Mouse (Mus musculus): Measurements from ENCODE around the gene Fkbp6. TPM values are rescaled to one million over a fixed set of nuclear protein-coding genes. Genes with fewer than 3 reads are reported as not detected.

The Fkbp6 gene
- polyA plus RNA-seq, 1 experiment from 2014 or later, result 0.15 TPM

DNA sequence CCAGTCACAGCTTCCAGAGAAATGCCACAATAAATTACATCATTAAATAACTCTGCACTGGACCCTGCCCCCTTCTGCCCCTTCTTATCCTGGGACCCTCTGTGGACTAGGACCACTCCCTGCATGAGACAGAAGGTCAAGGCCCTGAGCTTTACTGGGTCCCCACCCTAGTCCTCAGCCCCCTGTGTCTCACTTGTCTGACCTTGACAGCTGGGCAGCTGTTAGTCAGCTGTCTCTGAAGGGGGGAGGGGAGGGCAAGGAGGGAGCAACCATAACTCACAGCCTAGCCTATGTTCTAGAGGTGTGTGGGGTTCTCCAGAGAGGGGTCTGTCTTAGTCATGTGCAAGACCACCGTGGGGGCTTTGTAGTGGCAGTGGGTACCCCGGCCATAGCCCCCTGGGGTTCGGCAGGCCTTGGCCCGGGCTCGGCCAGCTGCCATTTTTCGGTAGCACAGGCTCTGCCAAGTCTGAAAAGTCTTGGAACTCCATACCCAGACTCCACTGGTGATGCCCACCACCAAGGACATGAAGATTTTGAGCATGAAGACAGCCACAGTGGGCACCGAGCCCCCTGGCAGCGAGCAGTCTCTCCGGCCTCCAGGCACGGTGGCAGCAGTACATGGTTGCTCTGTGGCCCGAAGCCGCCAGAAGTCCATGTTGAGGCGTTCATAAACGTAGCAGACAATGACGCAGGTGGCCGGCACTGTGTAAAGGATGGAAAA lies 100.7 kb downstream of the Fkbp6 start:
- Histone ChIP-seq H3K4me3 (ENCODE audit: low read depth, low read length) (peak overlapping the region; percentile 67), H3K9me3 (ENCODE audit: control insufficient read depth, low read length) (no peaks in the 10 kb centered on the region), H3K9ac (ENCODE audit: low read length) (peak overlapping the region; percentile 73), H3K4me2 (ENCODE audit: low read depth, low read length, severe bottlenecking) (peak overlapping the region; percentile 97), H3K27me3 (ENCODE audit: control insufficient read depth, insufficient read depth, low read length) (no peaks in the 10 kb centered on the region), H3K4me1 (replicated peaks; ENCODE audit: control insufficient read depth, insufficient read depth, low read length) (peaks cover 39% of the 10 kb centered on the region), H3K27ac (ENCODE audit: low read depth, low read length) (no peak overlapping the region), H3K36me3 (ENCODE audit: control insufficient read depth, insufficient read depth, low read length) (peaks cover 8% of the 10 kb centered on the region)
- ATAC-seq (replicated peaks; ENCODE audit: low FRiP score) (no peak), DNase-seq (ENCODE audit: low spot score) (no peak)
- 79% methylated on average over 16 of the region's 16 CpGs for WGBS

DNA sequence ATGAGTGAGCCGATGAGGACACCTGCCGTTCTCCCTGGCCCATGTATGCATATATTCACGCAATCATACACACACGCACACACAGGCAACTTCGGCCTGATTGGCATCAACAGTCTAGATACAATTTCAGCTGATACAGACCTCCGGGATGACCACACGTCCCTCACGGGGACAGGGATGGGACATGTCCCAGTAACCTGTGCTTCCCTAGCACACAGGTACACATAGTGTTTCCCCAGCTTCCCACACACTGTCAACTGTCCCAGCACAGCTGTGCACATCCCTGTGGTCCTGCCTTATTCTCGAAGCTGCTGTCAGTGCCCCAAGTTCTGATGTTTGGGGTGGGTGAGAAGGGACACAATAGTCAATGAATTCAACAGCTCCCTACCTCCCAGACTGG lies 102.5 kb downstream of the Fkbp6 start:
- WGBS, result 78% methylated on average over 9 of the region's 9 CpGs
- no peaks in the 10 kb centered on the region for H3K9me3 ChIP-seq (ENCODE audit: control insufficient read depth, low read length)
- no peaks in the 10 kb centered on the region for H3K27me3 ChIP-seq (ENCODE audit: control insufficient read depth, insufficient read depth, low read length)
- peaks cover 27% of the 10 kb centered on the region for H3K4me1 ChIP-seq (replicated peaks; ENCODE audit: control insufficient read depth, insufficient read depth, low read length)
- H3K27ac ChIP-seq (ENCODE audit: low read depth, low read length), result no peak overlapping the region
- H3K4me2 ChIP-seq (ENCODE audit: low read depth, low read length, severe bottlenecking), result peak overlapping the region; percentile 97
- no peak overlapping the region for H3K9ac ChIP-seq (ENCODE audit: low read length)
- H3K36me3 ChIP-seq (ENCODE audit: control insufficient read depth, insufficient read depth, low read length), result peaks cover 21% of the 10 kb centered on the region
- no peak overlapping the region; the same call in 1 of the 2 replicates for H3K4me3 ChIP-seq (ENCODE audit: low read depth, low read length)
- ATAC-seq (replicated peaks; ENCODE audit: low FRiP score) (no peak), DNase-seq (ENCODE audit: low spot score) (no peak)

GRCm38 (mm10) chr5:135246531-135246930 lies 103.3 kb downstream of the Fkbp6 start:
- DNase-seq (ENCODE audit: low spot score), result no peak
- Histone ChIP-seq H3K9me3 (ENCODE audit: control insufficient read depth, low read length) (no peaks in the 10 kb centered on the region), H3K27ac (ENCODE audit: low read depth, low read length) (0 out of 2 replicates have a peak overlapping the region, but pooled peaks have one; percentile 21), H3K4me2 (ENCODE audit: low read depth, low read length, severe bottlenecking) (no peak overlapping the region), H3K27me3 (ENCODE audit: control insufficient read depth, insufficient read depth, low read length) (no peaks in the 10 kb centered on the region), H3K4me1 (replicated peaks; ENCODE audit: control insufficient read depth, insufficient read depth, low read length) (peaks cover 27% of the 10 kb centered on the region), H3K4me3 (ENCODE audit: low read depth, low read length) (no peak overlapping the region), H3K9ac (ENCODE audit: low read length) (no peak overlapping the region), H3K36me3 (ENCODE audit: control insufficient read depth, insufficient read depth, low read length) (peaks cover 25% of the 10 kb centered on the region)
- WGBS, result 67% methylated on average over 4 of the region's 4 CpGs
- ATAC-seq (replicated peaks; ENCODE audit: low FRiP score), result no peak

DNA sequence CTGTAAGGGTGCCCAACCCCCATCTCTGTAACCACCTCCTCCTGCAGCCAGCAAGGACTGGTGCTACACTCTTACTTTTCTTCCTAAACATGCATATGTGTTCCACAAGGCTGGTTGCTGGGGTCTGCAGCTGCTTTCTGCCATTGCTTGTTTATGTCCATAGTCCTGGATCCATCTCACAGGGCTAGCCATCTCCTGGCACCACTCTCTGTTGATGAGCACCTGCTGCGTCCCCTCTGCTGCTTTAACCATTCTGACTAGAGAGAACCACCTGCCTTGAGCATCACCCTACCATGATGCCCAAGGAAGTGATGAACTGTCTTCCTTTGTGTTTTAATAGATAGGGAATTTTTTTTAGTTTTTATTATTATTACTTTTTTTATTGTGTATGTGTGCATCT lies 106.7 kb downstream of the Fkbp6 start:
- Histone ChIP-seq H3K27me3 (ENCODE audit: control insufficient read depth, insufficient read depth, low read length) (no peaks in the 10 kb centered on the region), H3K27ac (ENCODE audit: low read depth, low read length) (no peak overlapping the region), H3K9me3 (ENCODE audit: control insufficient read depth, low read length) (no peaks in the 10 kb centered on the region), H3K4me3 (ENCODE audit: low read depth, low read length) (no peak overlapping the region), H3K9ac (ENCODE audit: low read length) (no peak overlapping the region), H3K4me1 (replicated peaks; ENCODE audit: control insufficient read depth, insufficient read depth, low read length) (peaks cover 7% of the 10 kb centered on the region), H3K36me3 (ENCODE audit: control insufficient read depth, insufficient read depth, low read length) (peaks cover 33% of the 10 kb centered on the region), H3K4me2 (ENCODE audit: low read depth, low read length, severe bottlenecking) (no peak overlapping the region)
- ATAC-seq (replicated peaks; ENCODE audit: low FRiP score) (no peak), DNase-seq (ENCODE audit: low spot score) (no peak)
- WGBS, result 93% methylated on average over 1 of the region's 1 CpGs

DNA sequence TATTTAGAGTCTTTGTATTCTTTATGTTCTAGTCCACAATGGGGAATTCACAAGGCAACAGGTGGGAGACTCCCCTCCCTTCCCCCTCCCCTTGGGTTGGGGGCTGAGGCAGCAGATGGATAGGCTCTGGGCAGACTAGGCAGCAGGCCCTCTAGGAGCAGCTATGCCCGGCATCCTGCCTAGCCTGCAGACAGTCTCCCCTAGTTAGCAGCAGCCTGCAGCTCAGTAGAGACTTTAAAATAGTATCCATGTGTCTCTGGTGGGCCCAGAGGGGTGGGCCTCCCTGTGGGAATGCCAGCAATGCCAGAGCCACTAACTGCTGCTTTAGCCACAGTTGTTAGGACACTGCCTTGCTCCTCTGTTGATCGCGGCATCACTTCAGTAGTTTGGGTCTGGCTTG lies 107.2 kb downstream of the Fkbp6 start:
- no peak overlapping the region for H3K4me2 ChIP-seq (ENCODE audit: low read depth, low read length, severe bottlenecking)
- peaks cover 6% of the 10 kb centered on the region; the same call in 1 of the 2 replicates for H3K4me1 ChIP-seq (replicated peaks; ENCODE audit: control insufficient read depth, insufficient read depth, low read length)
- peaks cover 39% of the 10 kb centered on the region for H3K36me3 ChIP-seq (ENCODE audit: control insufficient read depth, insufficient read depth, low read length)
- no peaks in the 10 kb centered on the region for H3K27me3 ChIP-seq (ENCODE audit: control insufficient read depth, insufficient read depth, low read length)
- DNase-seq (ENCODE audit: low spot score), result no peak
- ATAC-seq (replicated peaks; ENCODE audit: low FRiP score), result no peak
- H3K4me3 ChIP-seq (ENCODE audit: low read depth, low read length), result no peak overlapping the region
- no peak overlapping the region for H3K9ac ChIP-seq (ENCODE audit: low read length)
- no peak overlapping the region for H3K27ac ChIP-seq (ENCODE audit: low read depth, low read length)
- 97% methylated on average over 3 of the region's 3 CpGs for WGBS
- no peaks in the 10 kb centered on the region for H3K9me3 ChIP-seq (ENCODE audit: control insufficient read depth, low read length)

DNA sequence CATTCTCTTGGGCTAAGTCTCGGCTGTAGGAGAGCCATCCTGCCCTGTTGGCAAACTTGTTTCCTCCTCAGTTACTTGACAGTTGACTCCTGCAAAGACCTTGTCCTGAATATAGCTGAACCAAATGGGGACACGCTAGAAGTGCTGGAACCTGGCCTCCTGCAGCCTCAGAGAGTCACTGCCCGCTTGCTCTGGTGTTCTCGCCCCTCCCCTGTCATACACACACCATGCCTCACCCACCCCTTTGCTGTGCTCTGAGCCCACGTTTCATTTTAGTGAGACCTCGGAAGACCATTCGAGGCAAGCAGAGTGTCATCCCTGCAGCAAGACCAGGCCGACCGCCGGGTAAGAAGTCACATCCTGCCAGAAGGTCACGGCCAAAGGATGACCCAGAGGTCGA lies 107.7 kb downstream of the Fkbp6 start:
- no peaks in the 10 kb centered on the region for H3K9me3 ChIP-seq (ENCODE audit: control insufficient read depth, low read length)
- no peak for DNase-seq (ENCODE audit: low spot score)
- H3K4me1 ChIP-seq (replicated peaks; ENCODE audit: control insufficient read depth, insufficient read depth, low read length), result 0 out of 2 replicates have a peak, but pooled peaks cover 4% of the 10 kb centered on the region
- WGBS, result 86% methylated on average over 12 of the region's 12 CpGs
- H3K36me3 ChIP-seq (ENCODE audit: control insufficient read depth, insufficient read depth, low read length), result peaks cover 43% of the 10 kb centered on the region
- no peak overlapping the region for H3K4me3 ChIP-seq (ENCODE audit: low read depth, low read length)
- no peak overlapping the region for H3K4me2 ChIP-seq (ENCODE audit: low read depth, low read length, severe bottlenecking)
- ATAC-seq (replicated peaks; ENCODE audit: low FRiP score), result no peak
- no peak overlapping the region for H3K27ac ChIP-seq (ENCODE audit: low read depth, low read length)
- no peaks in the 10 kb centered on the region for H3K27me3 ChIP-seq (ENCODE audit: control insufficient read depth, insufficient read depth, low read length)
- no peak overlapping the region for H3K9ac ChIP-seq (ENCODE audit: low read length)

Small RNA genes lying within 50 kb of the gene (microRNA-seq; reads per million reads assigned to microRNA genes)
- gene Mir7033 (ENCODE audit: insufficient number of aligned reads), result not detected

Other genes with a start within 250 kb of the Fkbp6 start
- 24.5 and 25.8 TPM in 2 replicates for gene Tbl2, start 200.4 kb downstream of the Fkbp6 start, polyA plus RNA-seq (2014; fragmentation: Nextera tagmentation; extraction: Ambion mirVana)
- gene Bcl7b, start 181.8 kb downstream of the Fkbp6 start, polyA plus RNA-seq (2014; fragmentation: Nextera tagmentation; extraction: Ambion mirVana), result 43.8 and 46.8 TPM in 2 replicates
- gene Baz1b, start 162.8 kb downstream of the Fkbp6 start, polyA plus RNA-seq (2014; fragmentation: Nextera tagmentation; extraction: Ambion mirVana), result 76.3 and 83.6 TPM in 2 replicates
- 19.5 and 19.7 TPM in 2 replicates for gene Fzd9, start 98.8 kb downstream of the Fkbp6 start, polyA plus RNA-seq (2014; fragmentation: Nextera tagmentation; extraction: Ambion mirVana)
- gene Trim50, start 3.3 kb upstream of the Fkbp6 start, polyA plus RNA-seq (2014; fragmentation: Nextera tagmentation; extraction: Ambion mirVana), result not detected in 2 replicates
- 33.0 and 36.2 TPM in 2 replicates for gene Nsun5, start 19.9 kb upstream of the Fkbp6 start, polyA plus RNA-seq (2014; fragmentation: Nextera tagmentation; extraction: Ambion mirVana)
- gene Pom121, start 44.5 kb upstream of the Fkbp6 start, polyA plus RNA-seq (2014; fragmentation: Nextera tagmentation; extraction: Ambion mirVana), result 27.2 and 30.2 TPM in 2 replicates
- gene Hip1, start 195.1 kb upstream of the Fkbp6 start, polyA plus RNA-seq (2014; fragmentation: Nextera tagmentation; extraction: Ambion mirVana), result 70.3 and 76.5 TPM in 2 replicates
- gene Ccl26, start 213.5 kb upstream of the Fkbp6 start, polyA plus RNA-seq (2014; fragmentation: Nextera tagmentation; extraction: Ambion mirVana), result not detected in 2 replicates
- 0.99 and 1.1 TPM in 2 replicates for gene Ccl24, start 223.0 kb upstream of the Fkbp6 start, polyA plus RNA-seq (2014; fragmentation: Nextera tagmentation; extraction: Ambion mirVana)

Measured in forebrain, embryonic 11.5 days (tissue).